Mouse (Mus musculus): ENCODE data around the gene Ctf1. TPM values are rescaled to one million over a fixed set of nuclear protein-coding genes. Genes with fewer than 3 reads are reported as not detected.
"Not testable (repeated sequence)": the region's sequence is repeated elsewhere in the genome, so short reads cannot be mapped to it uniquely, and the experiment has no call there.

Gene Ctf1
- polyA plus RNA-seq, 1 experiment from 2014 or later: 2.8 TPM

DNA sequence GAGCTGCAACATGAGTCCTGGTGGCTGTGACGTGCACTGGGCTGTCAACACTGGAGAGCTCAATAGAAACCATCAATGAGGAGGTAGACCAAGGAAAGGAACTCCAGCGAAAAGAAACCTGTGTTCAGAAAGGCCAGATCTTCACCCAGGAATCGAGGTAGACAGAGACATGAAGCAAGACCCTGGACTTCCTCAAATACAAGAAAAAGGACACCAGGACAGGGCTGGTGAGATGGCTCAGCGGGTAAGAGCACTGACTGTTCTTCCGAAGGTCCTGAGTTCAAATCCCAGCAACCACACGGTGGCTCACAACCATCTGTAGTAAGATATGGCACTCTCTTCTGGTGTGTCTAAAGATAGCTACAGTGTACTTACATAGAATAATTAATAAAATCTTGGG is 5.8 kb downstream of the Ctf1 start:
- no peak overlapping the region for H3K27ac ChIP-seq
- no peaks in the 10 kb centered on the region for H3K9me3 ChIP-seq
- H3K4me1 ChIP-seq (replicated peaks): peaks cover 8% of the 10 kb centered on the region
- H3K36me3 ChIP-seq: no peaks in the 10 kb centered on the region
- H3K27me3 ChIP-seq: peaks cover 15% of the 10 kb centered on the region
- 84% methylated on average over 6 of the region's 6 CpGs for WGBS
- no peak overlapping the region for H3K4me3 ChIP-seq
- ATAC-seq (ENCODE audit: low FRiP score): no peak
- H3K4me2 ChIP-seq: no peak overlapping the region
- H3K9ac ChIP-seq: no peak overlapping the region

- WGBS: 93% methylated on average over 6 of the region's 6 CpGs
- no peak overlapping the region for H3K4me3 ChIP-seq
- H3K9ac ChIP-seq: no peak overlapping the region
- ATAC-seq (ENCODE audit: low FRiP score): no peak
- H3K4me2 ChIP-seq: no peak overlapping the region
- H3K27me3 ChIP-seq: peaks cover 15% of the 10 kb centered on the region
- H3K36me3 ChIP-seq: no peaks in the 10 kb centered on the region
- no peaks in the 10 kb centered on the region for H3K9me3 ChIP-seq
- H3K27ac ChIP-seq: no peak overlapping the region
- peaks cover 7% of the 10 kb centered on the region for H3K4me1 ChIP-seq (replicated peaks)
Measured at GRCm38 (mm10) chr7:127719258-127719657, 6.7 kb downstream of the Ctf1 start.

DNA sequence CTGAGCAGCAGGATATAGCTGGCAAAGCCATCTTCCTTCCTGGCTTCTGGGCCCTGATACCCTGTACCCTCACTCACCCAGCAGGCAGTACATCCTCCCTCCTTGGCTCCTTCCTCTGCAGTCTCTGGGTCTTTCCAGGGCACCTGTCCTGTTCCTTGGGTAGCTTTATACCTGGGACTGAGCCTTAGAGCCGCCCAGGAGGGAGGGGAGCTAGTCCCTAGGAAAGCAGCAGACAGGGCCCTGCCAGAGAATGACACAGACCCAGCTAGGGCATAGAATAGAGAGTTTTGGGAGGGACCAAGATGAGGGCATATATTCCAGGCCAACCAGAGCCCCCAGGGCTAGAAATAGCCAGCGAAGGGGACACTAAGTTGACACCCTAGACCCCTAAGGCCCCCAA is 13.0 kb downstream of the Ctf1 start:
- no peak overlapping the region for H3K9ac ChIP-seq
- 28% methylated on average over 2 of the region's 2 CpGs for WGBS
- no peak overlapping the region for H3K4me3 ChIP-seq
- H3K4me2 ChIP-seq: no peak overlapping the region
- no peak overlapping the region for H3K27ac ChIP-seq
- H3K9me3 ChIP-seq: no peaks in the 10 kb centered on the region
- no peaks in the 10 kb centered on the region for H3K4me1 ChIP-seq (replicated peaks)
- no peak for ATAC-seq (ENCODE audit: low FRiP score)
- H3K27me3 ChIP-seq: no peaks in the 10 kb centered on the region
- H3K36me3 ChIP-seq: no peaks in the 10 kb centered on the region

GRCm38 (mm10) chr7:127725924-127726323 is 13.4 kb downstream of the Ctf1 start:
- H3K27me3 ChIP-seq: no peaks in the 10 kb centered on the region
- H3K4me3 ChIP-seq: no peak overlapping the region
- no peak for ATAC-seq (ENCODE audit: low FRiP score)
- no peak overlapping the region for H3K27ac ChIP-seq
- H3K36me3 ChIP-seq: no peaks in the 10 kb centered on the region
- no peaks in the 10 kb centered on the region for H3K4me1 ChIP-seq (replicated peaks)
- 59% methylated on average over 6 of the region's 6 CpGs for WGBS
- H3K9me3 ChIP-seq: no peaks in the 10 kb centered on the region
- no peak overlapping the region for H3K9ac ChIP-seq
- no peak overlapping the region for H3K4me2 ChIP-seq

- no peak overlapping the region for H3K4me2 ChIP-seq
- no peaks in the 10 kb centered on the region for H3K27me3 ChIP-seq
- no peaks in the 10 kb centered on the region for H3K9me3 ChIP-seq
- no peaks in the 10 kb centered on the region for H3K4me1 ChIP-seq (replicated peaks)
- H3K27ac ChIP-seq: no peak overlapping the region
- H3K4me3 ChIP-seq: no peak overlapping the region
- no peak for ATAC-seq (ENCODE audit: low FRiP score)
- no peaks in the 10 kb centered on the region for H3K36me3 ChIP-seq
- H3K9ac ChIP-seq: no peak overlapping the region
- 86% methylated on average over 7 of the region's 7 CpGs for WGBS
Measured at GRCm38 (mm10) chr7:127727898-127728297, 15.4 kb downstream of the Ctf1 start.

DNA sequence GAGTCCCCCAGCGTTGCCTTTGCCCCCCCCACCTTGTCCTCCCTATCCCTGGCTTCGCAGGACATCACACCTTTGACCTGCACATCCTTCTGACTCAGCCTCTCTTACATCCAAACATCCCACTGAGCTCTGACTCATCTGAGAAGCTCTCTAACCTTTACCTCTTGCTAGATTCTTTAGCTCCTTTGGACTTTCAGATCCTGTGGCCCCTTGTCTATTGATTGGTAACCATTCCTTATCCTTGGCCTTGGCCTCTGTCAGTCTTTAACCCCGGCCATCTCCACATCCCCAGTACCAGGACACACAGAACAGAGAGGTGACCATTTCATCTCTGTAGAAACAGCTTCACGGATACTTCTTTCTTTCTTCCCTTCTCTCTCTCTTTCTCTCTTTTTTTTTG is 17.6 kb downstream of the Ctf1 start:
- Histone ChIP-seq H3K9me3 (no peaks in the 10 kb centered on the region), H3K4me1 (replicated peaks) (no peaks in the 10 kb centered on the region), H3K9ac (no peak overlapping the region), H3K27me3 (no peaks in the 10 kb centered on the region), H3K4me2 (no peak overlapping the region), H3K4me3 (no peak overlapping the region), H3K27ac (no peak overlapping the region), H3K36me3 (no peaks in the 10 kb centered on the region)
- WGBS: 71% methylated on average over 4 of the region's 4 CpGs
- ATAC-seq (ENCODE audit: low FRiP score): no peak

GRCm38 (mm10) chr7:127732066-127732465 is 19.5 kb downstream of the Ctf1 start, which contains the start of gene Ctf2:
Ctf2 (minus strand) TSS chr7:127732166.
- not testable (repeated sequence) for H3K27ac ChIP-seq; H3K9ac ChIP-seq; H3K4me2 ChIP-seq; H3K4me1 ChIP-seq (replicated peaks); H3K27me3 ChIP-seq; H3K9me3 ChIP-seq; H3K36me3 ChIP-seq; H3K4me3 ChIP-seq; ATAC-seq (ENCODE audit: low FRiP score)
- no CpG with 5 or more reads among the region's 5 CpGs for WGBS

- Histone ChIP-seq H3K27ac (peak within 1 kb of the TSS; percentile 89), H3K4me2 (peak within 1 kb of the TSS; percentile 92), H3K27me3 (no peaks in the 10 kb centered on the region), H3K9me3 (no peaks in the 10 kb centered on the region), H3K9ac (peak within 1 kb of the TSS; percentile 64), H3K36me3 (peaks cover 15% of the 10 kb centered on the region), H3K4me1 (replicated peaks) (peaks cover 27% of the 10 kb centered on the region), H3K4me3 (peak within 1 kb of the TSS; percentile 98)
- WGBS: under 1% methylated on average over 26 of the region's 26 CpGs
- ATAC-seq (ENCODE audit: low FRiP score): no peak
Measured at GRCm38 (mm10) chr7:127744366-127745045, 32.0 kb downstream of the Ctf1 start, which contains the start of gene Fbxl19. Fbxl19 (plus strand) TSS chr7:127744543.

DNA sequence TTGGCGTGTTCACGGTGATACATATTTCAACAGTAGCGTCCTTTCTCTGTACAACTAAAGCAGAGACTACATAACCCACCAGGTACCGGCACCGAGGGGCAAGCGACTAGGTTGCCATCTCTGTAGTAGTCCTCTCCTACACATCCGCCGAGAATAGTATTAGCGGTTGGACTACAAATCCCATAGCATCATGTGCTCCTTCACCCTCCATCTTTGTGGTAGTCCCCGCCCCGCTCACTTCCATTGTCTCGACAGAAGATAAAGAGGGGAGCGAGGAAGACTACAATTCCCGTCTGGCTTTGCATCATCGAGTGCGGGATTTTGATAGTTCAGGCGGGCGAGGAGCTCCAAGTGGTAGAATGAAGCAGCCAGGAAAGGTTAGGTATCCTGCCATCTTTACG is 32.7 kb downstream of the Ctf1 start:
- peak; percentile 90 for ATAC-seq (ENCODE audit: low FRiP score)
- Histone ChIP-seq H3K27me3 (no peaks in the 10 kb centered on the region), H3K9ac (peak overlapping the region; percentile 64), H3K27ac (peak overlapping the region; percentile 89), H3K4me1 (replicated peaks) (peaks cover 27% of the 10 kb centered on the region), H3K4me2 (peak overlapping the region; percentile 92), H3K36me3 (peaks cover 23% of the 10 kb centered on the region), H3K4me3 (peak overlapping the region; percentile 98), H3K9me3 (no peaks in the 10 kb centered on the region)
- under 1% methylated on average over 19 of the region's 19 CpGs for WGBS

- ATAC-seq (ENCODE audit: low FRiP score): peak; percentile 93
- H3K4me1 ChIP-seq (replicated peaks): peaks cover 27% of the 10 kb centered on the region
- peak overlapping the region; percentile 89 for H3K27ac ChIP-seq
- no peaks in the 10 kb centered on the region for H3K27me3 ChIP-seq
- WGBS: under 1% methylated on average over 39 of the region's 39 CpGs
- H3K9me3 ChIP-seq: no peaks in the 10 kb centered on the region
- peak overlapping the region; percentile 98 for H3K4me3 ChIP-seq
- peak overlapping the region; percentile 98 for H3K9ac ChIP-seq
- H3K36me3 ChIP-seq: peaks cover 29% of the 10 kb centered on the region
- peak overlapping the region; percentile 92 for H3K4me2 ChIP-seq
Measured at GRCm38 (mm10) chr7:127745652-127746493, 33.3 kb downstream of the Ctf1 start.

DNA sequence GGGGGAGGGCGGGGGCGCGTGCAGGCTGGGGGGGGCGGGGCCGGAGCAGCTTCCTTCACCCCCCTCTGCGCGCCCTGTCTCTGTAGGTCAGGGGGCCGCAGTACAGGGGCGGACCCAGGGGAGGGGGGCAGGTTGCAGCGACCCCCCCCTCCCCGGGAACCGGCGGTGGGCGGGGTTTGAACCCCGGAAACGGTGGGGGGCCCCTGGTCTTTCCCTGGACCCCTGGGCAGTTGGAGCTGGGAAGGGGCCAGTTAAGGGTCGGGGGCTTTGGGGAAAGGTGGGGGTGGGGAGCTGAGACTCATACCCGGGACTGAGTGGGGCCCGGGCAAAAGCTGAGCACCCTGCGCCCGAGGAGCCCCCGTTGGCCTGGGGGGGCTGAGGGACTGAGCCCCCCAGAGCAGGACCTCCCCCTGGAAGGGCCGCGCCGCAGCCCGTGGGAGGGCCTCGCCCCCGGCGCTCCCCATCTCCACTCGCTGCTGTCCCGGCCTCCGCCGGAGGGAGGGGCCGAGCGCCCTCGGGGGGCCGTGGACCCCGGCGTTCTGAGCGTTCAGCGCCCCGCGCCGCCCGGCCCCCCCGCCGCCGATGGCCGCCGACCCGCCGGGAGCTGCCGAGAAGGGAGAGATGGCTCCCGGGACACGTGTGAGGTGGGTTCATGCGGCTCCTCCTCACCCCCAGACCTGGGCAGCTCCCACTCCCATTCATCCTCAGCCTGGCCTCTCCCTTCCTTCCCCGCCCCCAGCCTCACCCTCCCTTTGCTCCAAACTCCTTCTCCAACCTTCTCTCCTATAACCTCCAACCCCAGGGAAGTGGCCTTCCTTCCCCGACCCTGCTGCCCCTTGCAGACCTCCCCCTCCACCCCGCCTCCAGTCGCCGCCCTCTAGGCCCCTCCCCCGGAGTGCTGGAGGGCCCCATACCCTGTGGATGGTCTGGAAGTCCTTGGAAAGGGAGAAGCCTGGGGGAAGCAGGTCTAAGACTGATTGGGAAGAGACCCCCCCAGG is 34.3 kb downstream of the Ctf1 start:
- no peaks in the 10 kb centered on the region for H3K9me3 ChIP-seq
- peak overlapping the region; percentile 98 for H3K4me3 ChIP-seq
- no peaks in the 10 kb centered on the region for H3K27me3 ChIP-seq
- no peak for ATAC-seq (ENCODE audit: low FRiP score)
- H3K27ac ChIP-seq: peak overlapping the region; percentile 89
- peaks cover 38% of the 10 kb centered on the region for H3K36me3 ChIP-seq
- peaks cover 27% of the 10 kb centered on the region for H3K4me1 ChIP-seq (replicated peaks)
- H3K4me2 ChIP-seq: peak overlapping the region; percentile 92
- H3K9ac ChIP-seq: peak overlapping the region; percentile 98
- WGBS: under 1% methylated on average over 43 of the region's 62 CpGs

All from hindbrain, embryonic 13.5 days (tissue).